Mouse (Mus musculus) 416B (cell line): ENCODE results near the gene Qk.

Experiments
- DNase-seq: peaks from one replicate; pipeline ENCODE4 v3.0.0; 2011; ENCODE audit warnings: low read depth

Gene Qk

GRCm38 (mm10) chr17:10326596-10327045 lies 7.0 kb upstream of the Qk start:
- DNase-seq = no peak

GRCm38 (mm10) chr17:10325921-10326320 lies 6.3 kb upstream of the Qk start:
- no peak for DNase-seq

GRCm38 (mm10) chr17:10321754-10322153 lies 2.1 kb upstream of the Qk start:
- DNase-seq = no peak

DNA sequence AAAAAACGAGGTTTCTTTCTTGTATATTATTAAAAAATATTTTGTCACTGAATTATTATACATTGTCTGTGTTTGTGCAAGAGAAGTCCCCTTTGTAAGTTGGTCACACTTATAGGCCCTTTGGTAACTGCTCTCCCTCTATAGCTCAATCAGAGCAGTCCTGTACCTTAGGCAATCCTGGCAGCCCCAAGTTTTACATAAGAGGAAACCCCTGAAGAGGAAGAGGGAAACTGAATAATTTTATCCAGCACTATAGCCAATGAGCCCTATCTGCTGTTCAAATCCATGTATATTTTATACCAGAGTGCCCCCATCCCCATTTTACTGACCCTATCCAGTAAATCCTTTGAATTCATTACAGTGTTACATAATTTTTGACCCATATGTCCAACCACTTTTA lies 1.4 kb upstream of the Qk start:
- DNase-seq = peak; percentile 67

DNA sequence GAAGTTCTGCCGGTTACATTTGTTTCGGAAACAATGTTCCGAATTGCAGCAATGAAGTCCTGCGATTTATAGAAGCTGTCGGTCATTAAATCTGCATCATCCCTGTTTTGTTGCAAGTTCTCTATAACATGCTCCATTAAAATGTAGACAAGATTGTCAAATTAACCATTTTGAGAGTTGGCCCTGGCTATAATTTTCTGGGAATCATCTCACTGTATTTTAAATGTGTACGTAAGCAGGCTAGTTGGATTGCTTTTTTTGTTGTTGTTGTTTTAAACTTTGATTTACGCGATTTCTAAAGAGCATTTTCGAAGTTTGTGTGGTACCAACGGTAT lies 769 bp upstream of the Qk start:
- no peak for DNase-seq

DNA sequence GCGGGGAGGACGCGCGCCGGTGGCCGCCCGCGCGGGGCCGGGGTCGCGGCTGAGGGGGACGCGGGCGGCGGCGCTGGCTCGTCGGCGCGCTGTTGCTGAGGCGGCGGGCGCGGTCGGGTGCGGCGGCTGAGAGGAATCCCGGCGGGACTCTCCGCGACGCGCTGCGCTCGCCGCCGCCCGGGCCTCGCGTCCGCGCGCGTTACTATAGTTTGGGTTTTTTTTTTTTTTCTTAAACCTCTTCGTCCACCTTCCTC lies 296 bp downstream of the Qk start:
- no peak for DNase-seq

- peak; percentile 70 for DNase-seq
Observed at GRCm38 (mm10) chr17:10318561-10319430, 858 bp downstream of the Qk start.

DNA sequence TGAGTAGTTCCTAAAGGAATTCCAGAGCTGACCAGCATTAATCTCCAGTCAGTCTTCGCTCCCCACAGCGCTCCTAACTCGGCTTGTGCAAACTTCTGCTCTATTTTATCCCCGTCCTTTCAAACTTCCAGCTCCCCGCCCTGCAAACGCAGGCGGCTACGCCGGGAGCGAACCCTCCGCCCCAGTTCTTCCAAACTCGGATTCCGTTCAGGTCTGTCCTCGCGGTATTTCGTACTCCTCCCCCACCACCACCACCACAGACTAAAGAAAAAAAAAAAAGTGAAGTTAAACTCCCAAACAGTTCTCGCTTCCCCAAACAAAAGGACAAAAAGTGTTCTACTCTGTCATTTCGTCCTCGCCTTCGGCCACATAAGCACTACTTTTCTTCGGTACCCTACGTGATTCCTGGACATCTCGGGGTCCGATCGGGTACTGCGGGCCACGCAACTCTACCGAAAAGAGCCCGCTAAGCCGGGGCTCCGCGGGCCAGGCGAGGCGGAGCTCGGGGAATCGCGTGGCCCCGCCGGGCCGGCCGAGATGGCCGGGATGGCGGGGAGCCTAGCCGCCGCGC lies 1.6 kb downstream of the Qk start:
- DNase-seq = peak; percentile 82

DNA sequence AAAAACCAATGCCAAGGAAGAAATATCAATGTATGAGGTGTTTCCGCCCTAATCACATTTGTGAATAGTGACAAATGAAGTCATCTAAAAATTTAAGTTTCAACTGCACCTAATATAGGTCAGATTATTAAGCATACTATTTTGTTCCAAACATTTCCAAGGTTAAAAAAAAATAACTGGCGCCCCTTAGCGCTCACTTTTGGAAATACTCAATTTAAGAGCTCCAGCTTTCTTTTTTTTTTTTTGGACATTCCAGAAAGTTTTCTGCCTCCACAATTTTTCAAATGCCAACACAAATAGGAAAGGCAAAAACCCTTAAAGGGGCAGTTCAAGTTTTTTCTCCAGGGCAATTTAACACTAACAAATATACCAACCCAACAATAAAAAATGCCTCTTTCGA lies 2.5 kb downstream of the Qk start:
- DNase-seq = peak; percentile 76

DNA sequence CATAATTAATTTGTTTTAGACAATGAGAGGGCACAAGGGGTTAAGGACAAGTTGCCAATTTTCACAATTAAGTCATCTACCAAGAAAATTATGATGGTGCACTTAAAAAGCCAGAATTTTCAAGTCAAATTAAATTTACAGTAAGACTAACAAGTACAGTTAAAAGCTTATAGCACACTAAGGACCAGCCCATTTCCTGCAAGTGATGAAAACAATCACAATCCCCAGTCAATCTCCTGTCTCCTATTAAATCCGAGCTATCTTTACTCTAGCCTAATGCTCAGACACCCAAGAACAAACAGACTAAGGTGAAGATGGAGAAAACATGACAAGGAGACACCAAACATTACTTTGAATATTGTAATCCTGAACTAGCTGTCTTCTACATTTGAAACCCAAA lies 3.2 kb downstream of the Qk start:
- DNase-seq = no peak

DNA sequence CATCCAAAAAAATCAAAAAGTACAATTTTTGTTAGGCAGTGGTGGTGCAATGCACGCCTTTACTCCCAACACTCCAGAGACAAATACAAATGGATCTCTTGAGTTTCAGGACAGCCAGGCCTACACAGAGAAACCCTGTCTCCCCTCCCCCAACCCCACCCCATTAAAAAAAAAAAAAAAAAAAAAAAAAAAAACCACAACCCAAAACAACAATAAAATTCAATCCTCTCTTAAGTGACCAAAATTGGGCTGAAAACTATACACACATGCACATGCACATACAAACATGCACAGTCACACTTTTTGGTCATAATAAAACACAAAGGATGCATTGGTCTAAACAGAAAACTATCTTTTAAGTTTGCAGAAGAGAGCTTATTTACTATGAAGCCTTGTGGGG lies 9.6 kb downstream of the Qk start:
- DNase-seq = no peak

DNA sequence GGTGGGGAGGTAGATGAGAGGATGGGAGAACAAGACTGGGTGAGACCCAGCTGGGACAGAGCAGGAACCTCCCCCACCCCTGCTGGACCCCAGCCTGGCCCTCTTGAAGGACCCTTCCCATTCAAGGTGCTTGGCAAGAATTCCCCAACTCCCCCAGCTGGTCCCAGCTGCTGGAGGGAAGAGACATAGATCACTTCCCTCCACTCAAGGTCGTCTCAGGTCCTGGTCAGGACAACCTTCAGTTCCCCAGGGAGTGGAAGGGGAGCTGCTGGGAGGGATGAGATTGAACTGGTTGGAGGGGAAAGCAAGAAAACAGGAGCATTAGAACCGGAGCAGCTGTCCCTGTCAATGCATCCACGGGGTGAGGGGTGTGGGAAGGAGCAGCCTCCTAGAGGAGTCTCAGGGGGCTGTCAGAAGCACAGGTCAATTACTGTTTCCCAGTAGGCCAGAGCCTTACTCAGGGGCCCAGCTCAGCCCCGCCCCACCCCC lies 10.5 kb downstream of the Qk start:
- DNase-seq = no peak

DNA sequence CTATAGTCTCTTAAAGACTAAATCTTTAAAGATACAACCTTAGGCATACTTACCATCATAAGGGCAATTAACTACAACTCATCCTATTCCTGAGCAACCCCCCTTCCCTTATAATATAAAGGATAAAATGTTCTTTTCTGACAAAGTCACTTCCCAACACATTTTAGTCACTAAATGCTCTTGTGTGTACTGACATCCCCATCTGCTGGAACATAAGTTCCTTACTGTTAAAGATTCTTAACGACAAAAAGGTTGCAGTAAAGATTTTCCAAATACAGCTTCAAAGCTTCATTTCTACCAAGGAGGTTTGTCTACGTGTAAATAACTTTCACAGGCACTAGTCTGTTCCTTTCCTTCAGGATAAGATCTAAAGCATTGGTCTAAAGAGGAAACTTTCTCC lies 13.2 kb downstream of the Qk start:
- DNase-seq = peak; percentile 47

DNA sequence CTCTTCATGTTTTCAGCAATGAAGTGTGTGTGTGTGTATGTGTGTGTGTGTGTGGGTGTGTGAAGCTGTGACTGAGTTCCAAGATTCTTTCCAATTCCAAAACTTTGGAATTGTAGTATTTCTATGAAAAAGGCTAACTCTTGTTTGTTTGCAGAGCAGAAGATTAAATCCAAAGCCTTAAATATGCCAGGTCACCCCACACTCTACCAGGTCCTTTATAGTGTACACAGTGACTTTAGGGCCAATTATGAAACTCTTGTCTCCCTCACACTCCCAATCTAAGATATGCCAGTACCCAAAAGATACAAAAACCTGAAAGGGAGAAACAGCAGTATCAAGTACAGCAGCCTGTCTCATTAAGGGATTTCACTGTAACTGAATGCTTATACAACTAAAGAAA lies 15.7 kb downstream of the Qk start:
- no peak for DNase-seq

- peak; percentile 61 for DNase-seq
Observed at GRCm38 (mm10) chr17:10300968-10301795, 18.5 kb downstream of the Qk start.

- DNase-seq = no peak
Observed at GRCm38 (mm10) chr17:10299396-10299795, 20.3 kb downstream of the Qk start.

DNA sequence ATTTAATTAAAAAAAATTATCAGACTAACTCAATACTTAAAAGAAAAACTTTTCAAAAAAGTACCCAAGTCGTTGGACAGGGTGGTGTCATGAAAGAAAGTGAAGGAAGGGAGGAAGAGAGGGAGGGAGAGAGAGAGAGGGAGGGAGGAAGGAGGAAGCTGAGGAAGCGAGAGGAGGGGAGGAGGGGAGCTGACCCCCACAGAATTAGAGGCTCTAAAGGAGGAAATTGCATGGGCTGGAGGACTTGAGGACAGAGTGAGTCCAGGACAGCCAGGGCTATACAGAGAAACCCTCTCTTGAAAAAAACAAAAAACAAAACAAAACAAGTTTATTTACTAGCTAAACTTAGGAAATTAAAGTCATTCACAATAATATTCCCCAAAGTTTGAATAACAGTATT lies 27.1 kb downstream of the Qk start:
- no peak for DNase-seq

DNA sequence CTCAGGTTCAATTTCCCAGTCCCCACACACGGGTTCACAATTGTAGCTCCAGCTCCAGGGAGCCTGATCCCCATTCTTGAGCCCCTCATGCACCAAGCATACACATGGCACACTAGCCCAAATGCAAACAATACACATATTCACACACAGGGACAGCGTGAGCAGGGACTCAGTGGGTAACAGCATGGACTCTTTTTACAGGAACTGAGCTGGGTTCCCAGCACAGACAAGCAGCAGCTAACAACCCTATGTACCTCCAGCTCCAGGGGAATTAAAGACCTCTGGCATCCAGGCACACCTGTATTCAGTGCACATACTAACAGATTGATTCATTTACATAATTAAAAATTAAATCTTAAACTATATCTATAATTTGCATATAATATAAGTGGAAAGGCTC lies 34.9 kb downstream of the Qk start:
- no peak for DNase-seq

DNA sequence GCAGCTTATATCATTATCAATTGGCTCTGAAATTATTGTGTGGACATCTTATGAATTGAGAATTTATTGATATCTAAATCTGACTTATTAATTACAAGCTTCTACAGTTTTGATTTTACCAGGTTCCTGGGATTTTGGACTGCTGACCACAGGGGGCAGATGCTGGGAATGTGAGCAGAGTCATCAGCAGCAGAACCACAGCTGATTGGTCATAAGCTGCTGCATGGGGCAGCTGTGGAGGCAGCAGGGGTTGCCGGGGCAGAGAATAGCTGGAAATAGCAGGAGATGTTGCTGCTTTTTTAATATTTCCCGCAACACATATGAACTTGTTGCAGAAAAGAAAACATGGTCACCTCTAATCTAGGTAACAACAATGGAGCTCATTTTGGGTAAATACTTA lies 40.1 kb downstream of the Qk start:
- DNase-seq = no peak

DNA sequence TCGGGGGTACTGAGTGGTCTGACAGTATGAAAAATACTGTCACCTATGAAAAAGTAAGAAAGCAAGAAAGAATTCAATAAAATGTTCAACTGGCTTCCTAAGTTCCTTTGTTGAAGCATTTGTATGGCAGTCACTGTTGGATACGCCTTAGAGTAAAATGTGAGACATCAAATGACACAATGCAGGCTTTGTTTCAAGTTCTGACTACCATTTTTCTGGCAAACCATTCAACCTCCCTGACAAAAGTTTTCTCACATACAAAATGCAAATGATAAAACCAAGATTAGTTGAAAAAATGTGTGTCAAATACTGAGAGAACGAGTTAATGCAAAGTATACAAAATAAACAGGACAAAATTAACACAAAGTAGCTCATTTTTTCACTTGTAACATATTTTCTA lies 50.1 kb downstream of the Qk start:
- DNase-seq = no peak

GRCm38 (mm10) chr17:10268468-10268867 lies 51.2 kb downstream of the Qk start:
- peak; percentile 29 for DNase-seq

- no peak for DNase-seq
Observed at GRCm38 (mm10) chr17:10266207-10266606, 53.4 kb downstream of the Qk start.

- no peak for DNase-seq
Observed at GRCm38 (mm10) chr17:10251252-10251958, 68.2 kb downstream of the Qk start.
